Mouse (Mus musculus) embryo, embryonic 11.5 days (tissue): ENCODE results near the gene Cdcp2.

Source experiments
- DNase-seq: peaks from one replicate; pipeline ENCODE4 v3.0.0-alpha.2; 2012; ENCODE audit warnings: low read depth, low spot score

The Cdcp2 gene

DNA sequence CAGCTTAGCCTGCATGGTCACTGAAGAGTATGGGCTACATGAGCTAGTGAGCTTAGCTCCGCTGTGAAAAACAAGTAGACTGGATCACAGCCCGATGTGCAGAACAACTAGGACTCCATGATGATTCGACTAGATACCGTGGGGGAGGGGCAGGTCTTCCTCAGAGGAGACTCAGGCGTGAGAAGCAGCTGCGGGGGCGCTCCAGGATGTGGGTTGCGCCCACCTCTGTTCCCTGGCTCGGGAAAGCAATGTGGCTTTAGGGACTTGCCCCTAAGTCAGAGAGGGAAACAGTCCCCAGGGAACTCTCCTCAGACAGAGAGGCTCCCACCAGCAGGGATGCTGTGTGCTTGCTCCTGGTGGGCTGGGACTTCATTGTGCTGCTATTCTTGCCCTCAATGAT lies 33.8 kb downstream of the Cdcp2 start:
- no peak for DNase-seq

DNA sequence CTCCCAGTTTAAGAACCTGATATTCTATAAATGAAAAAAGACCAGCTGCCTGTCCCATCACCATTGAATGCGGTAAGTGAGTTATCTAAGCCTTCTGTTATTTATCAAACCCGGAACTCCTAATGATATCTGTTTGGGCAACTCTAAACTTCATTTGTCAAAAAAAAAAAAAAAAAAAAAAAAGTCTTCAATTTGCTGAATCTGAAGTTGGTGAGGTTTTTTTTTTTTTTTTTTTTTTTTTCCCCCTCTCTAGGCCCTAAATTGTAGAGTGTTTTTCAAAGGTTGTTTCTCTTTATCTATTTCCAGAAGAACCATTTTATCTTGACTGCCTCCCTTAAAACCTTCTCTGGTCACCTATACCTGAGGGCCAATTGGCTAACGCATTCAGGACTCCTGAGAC lies 38.2 kb downstream of the Cdcp2 start:
- no peak for DNase-seq

DNA sequence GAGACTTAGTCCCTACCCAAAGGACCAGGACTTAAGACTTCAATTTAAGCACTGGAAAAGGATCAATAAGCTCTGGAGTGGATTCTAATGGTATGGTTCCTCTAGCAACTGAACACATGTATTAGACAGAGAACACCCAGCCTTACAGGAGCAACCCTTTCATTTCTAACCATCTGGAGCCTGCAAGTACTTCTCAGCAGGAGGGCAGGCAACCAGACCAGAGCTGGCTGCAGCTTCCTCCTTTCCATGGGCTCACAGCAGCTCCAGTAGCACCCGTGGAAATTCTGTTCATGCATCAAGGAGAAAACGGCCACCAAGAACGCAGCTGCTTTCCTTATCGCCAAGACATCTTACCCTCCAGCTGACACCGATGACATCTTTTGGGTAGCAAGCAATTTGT lies 39.0 kb downstream of the Cdcp2 start:
- DNase-seq, result no peak

- DNase-seq, result no peak
These were observed 39.8 kb downstream of the Cdcp2 start for GRCm38 (mm10) chr4:107136531-107136930.

GRCm38 (mm10) chr4:107138948-107139835 lies 42.5 kb downstream of the Cdcp2 start:
- no peak for DNase-seq

GRCm38 (mm10) chr4:107139836-107140631 lies 43.3 kb downstream of the Cdcp2 start:
- DNase-seq, result no peak

DNA sequence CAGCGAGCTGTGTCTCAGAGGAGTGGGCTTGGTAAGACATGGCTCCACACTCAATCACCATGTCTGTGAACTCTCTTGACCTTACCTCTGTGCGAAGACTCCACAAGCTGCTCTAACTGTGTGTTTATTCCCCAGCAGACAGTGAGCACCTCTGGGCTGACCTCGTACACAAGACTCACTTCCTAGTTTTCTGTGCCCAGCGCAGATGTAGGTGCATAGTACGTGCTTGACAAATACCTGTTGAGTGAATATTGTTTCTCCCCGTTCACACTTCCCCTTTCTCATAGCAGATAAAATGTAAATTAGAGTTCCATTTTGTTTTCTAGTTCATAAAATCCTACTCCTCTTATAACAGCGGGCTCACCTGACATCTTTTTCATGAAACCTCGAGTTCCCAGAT lies 46.8 kb downstream of the Cdcp2 start:
- no peak for DNase-seq

DNA sequence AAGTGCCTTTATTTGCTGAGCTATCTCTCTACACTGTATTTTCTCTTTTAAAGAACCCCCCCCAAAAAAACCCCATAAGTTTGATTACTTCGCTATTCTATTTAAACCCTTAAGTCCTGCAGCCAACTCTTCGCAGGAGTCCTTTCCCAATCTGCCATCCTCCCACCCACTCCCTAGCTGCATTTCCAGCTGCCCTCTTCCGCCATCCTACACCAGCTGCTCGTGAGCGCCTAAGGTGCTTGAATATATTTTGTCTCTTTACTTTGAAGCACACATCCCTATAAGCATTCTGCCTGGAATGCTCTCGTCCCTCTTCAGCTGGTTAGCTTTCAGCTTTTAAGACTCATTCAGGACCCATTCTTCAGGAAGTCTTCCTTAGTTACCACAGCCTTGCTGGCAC lies 54.3 kb downstream of the Cdcp2 start:
- no peak for DNase-seq

DNA sequence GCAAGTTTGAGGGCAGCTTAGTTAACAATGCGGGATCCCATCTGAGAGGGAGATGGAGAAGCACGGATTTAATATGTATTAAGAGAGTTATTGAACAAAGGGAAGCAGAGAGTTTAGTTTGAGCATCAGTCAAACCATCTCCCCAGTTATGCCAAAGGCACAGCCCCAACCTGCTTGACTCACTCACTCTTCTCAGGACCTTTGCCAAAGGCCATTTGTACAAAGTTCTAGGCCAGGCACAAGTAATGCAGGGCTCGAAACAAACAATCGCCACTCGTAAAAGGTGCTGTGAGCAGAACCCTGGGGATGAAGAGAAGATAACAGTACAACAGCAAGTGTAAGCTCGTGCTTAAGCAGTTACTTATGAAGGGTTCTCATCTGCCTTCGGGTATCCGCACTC lies 55.9 kb downstream of the Cdcp2 start:
- DNase-seq, result no peak

GRCm38 (mm10) chr4:107156983-107157401 lies 60.3 kb downstream of the Cdcp2 start:
- no peak for DNase-seq

- no peak for DNase-seq
These were observed 62.6 kb downstream of the Cdcp2 start for GRCm38 (mm10) chr4:107159166-107159773.

- no peak for DNase-seq
These were observed 63.5 kb downstream of the Cdcp2 start for GRCm38 (mm10) chr4:107160181-107160580.
